In the genomic region with DNA sequence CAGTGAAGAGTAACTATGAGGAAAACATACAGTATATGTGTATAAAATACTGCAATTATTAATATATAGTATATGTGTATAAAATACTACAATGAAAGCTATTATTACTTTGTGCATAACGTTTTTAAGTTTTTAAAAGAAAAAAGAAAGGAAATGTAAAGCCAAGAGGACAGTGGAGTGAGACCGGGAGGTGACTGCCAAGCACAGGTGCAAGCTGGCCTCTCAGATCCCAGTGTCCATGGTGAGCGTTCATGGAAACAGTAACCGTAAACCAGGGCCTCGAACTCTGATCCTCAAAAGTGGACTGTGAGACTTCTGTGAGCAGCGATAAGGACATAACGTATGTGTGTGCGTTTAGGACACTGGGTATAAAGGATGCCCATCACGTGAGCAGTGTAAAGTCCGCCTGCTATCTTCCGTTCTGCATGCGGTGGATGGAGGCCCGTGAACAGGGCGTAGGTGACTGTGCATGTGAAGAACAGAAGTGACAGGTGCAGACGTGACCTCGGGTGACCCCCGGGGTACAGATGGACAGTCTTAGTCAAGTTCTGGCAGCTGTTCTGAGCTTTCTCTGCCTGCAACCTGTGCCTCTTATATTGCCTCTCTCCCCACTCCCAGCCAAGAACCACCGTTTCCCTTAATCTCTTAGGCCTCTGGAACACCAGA, we compare ENCODE assay signal across 30 mouse cellular contexts.
DNase-seq lines count a peak whose midpoint lies in the region; ATAC-seq and TF ChIP-seq lines count a peak whose summit lies in the region.
"Had no signal": no experiment of that assay in that cellular context is flagged by ENCODE, and none has a peak within 500 bp of the region (broad histone marks: within the 10 kb centered on the region; RNA-seq: fewer than 3 reads in every experiment).

No protein-coding gene starts in this region.

- no peaks in the 10 kb centered on the region for H3K36me3 ChIP-seq in stomach, embryonic 16.5 days (ENCODE audit: control insufficient read depth, insufficient read depth, low read length)
- H3K36me3 ChIP-seq in stomach, postnatal 0 days (ENCODE audit: control insufficient read depth, insufficient read depth, low read length): no peaks in the 10 kb centered on the region
- H3K36me3 ChIP-seq in limb, embryonic 15.5 days: no peaks in the 10 kb centered on the region
- peaks cover 10% of the 10 kb centered on the region for H3K36me3 ChIP-seq in small intestine, adult 2 months (ENCODE audit: control insufficient read depth, insufficient read depth, low read length)
- H3K36me3 ChIP-seq in heart, embryonic 12.5 days: no peaks in the 10 kb centered on the region
- H3K36me3 ChIP-seq: embryonic facial prominence, embryonic 13.5 days; heart, embryonic 15.5 days; liver, embryonic 13.5 days had no signal

- H3K4me2 ChIP-seq in stomach, embryonic 16.5 days (ENCODE audit: low read depth, low read length): no peak overlapping the region
- H3K4me2 ChIP-seq in stomach, postnatal 0 days (replicated peaks; ENCODE audit: low read depth): no peak overlapping the region
- H3K4me2 ChIP-seq in limb, embryonic 15.5 days: no peak overlapping the region
- H3K4me2 ChIP-seq in heart, embryonic 12.5 days: no peak overlapping the region
- H3K4me2 ChIP-seq: embryonic facial prominence, embryonic 13.5 days; heart, embryonic 15.5 days; liver, embryonic 13.5 days; lung, embryonic 14.5 days; midbrain, embryonic 11.5 days; neural tube, embryonic 13.5 days had no signal

- no peak for TF ChIP-seq EP300 in stomach, postnatal 0 days (optimal IDR thresholded peaks at IDR 0.05)

- 86% methylated on average over 18 of the region's 18 CpGs for WGBS in stomach, embryonic 16.5 days
- WGBS in stomach, postnatal 0 days: 89% methylated on average over 18 of the region's 18 CpGs
- 82% methylated on average over 18 of the region's 18 CpGs for WGBS in limb, embryonic 15.5 days
- WGBS in small intestine, adult 2 months: 34% methylated on average over 18 of the region's 18 CpGs
- 83% methylated on average over 18 of the region's 18 CpGs for WGBS in heart, embryonic 12.5 days

- DNase-seq in gastrocnemius, adult 18-20 months (ENCODE audit: low spot score): peak; percentile 9
- DNase-seq in gastrocnemius, postnatal 4 days (ENCODE audit: low spot score in 2 of 2): no peak
- no peak for DNase-seq in stomach, postnatal 0 days (ENCODE audit: low spot score)
- DNase-seq in adrenal gland, postnatal 10 days: no peak
- DNase-seq: adrenal gland, postnatal 36 days; cerebellum, adult 2 months; cerebellum, postnatal 36 days; embryo, embryonic 11 days; kidney, adult 9 months; kidney, postnatal 10 days; layer of hippocampus, postnatal 36 days; liver, embryonic 13.5 days; lung, embryonic 14.5 days; retina, postnatal 1 day; right cerebral cortex, postnatal 14 days; spleen, adult 18-20 months; thymus, adult 2 months had no signal

- no peak for TF ChIP-seq CTCF in stomach, postnatal 0 days (IDR thresholded peaks at IDR 0.05; ENCODE audit: low read depth)
- TF ChIP-seq CTCF in small intestine, adult 2 months (IDR thresholded peaks at IDR 0.05; ENCODE audit: extremely low read depth, insufficient read length, insufficient replicate concordance, low read depth, low read length): no peak

- H3K27me3 ChIP-seq in stomach, embryonic 16.5 days (ENCODE audit: control insufficient read depth, insufficient read depth, low read length): no peaks in the 10 kb centered on the region
- H3K27me3 ChIP-seq in stomach, postnatal 0 days (ENCODE audit: control insufficient read depth, insufficient read depth, low read length): no peaks in the 10 kb centered on the region
- no peaks in the 10 kb centered on the region for H3K27me3 ChIP-seq in limb, embryonic 15.5 days
- no peaks in the 10 kb centered on the region for H3K27me3 ChIP-seq in small intestine, adult 2 months (ENCODE audit: control insufficient read depth, insufficient read depth, low read length)
- no peaks in the 10 kb centered on the region for H3K27me3 ChIP-seq in heart, embryonic 12.5 days (replicated peaks)
- H3K27me3 ChIP-seq: embryonic facial prominence, embryonic 13.5 days; heart, embryonic 15.5 days; liver, embryonic 13.5 days; neural tube, embryonic 13.5 days had no signal

- no peak; the same call in 1 of the 2 replicates for TF ChIP-seq POLR2A in small intestine, adult 2 months (IDR thresholded peaks at IDR 0.05; ENCODE audit: low read depth, low read length)

- ATAC-seq in stomach, embryonic 16.5 days (ENCODE audit: insufficient read depth, low FRiP score): peak; percentile 41; the same call in 1 of the 2 replicates
- ATAC-seq in stomach, postnatal 0 days (ENCODE audit: low FRiP score, low TSS enrichment): no peak
- peak; percentile 64; the same call in 1 of the 2 replicates for ATAC-seq in limb, embryonic 15.5 days (ENCODE audit: insufficient number of reproducible peaks, low FRiP score, low TSS enrichment, low read depth)
- no peak for ATAC-seq in heart, embryonic 12.5 days (ENCODE audit: insufficient number of reproducible peaks, low FRiP score)
- ATAC-seq: CD4-positive, CD25-positive, alpha-beta regulatory T cell, adult 4 months; forebrain, embryonic 16.5 days; hindbrain, embryonic 16.5 days; midbrain, embryonic 16.5 days had no signal

- H3K9me3 ChIP-seq in stomach, embryonic 16.5 days (replicated peaks; ENCODE audit: control insufficient read depth, low read length): no peaks in the 10 kb centered on the region
- no peaks in the 10 kb centered on the region for H3K9me3 ChIP-seq in stomach, postnatal 0 days (ENCODE audit: control insufficient read depth, low read length)
- no peaks in the 10 kb centered on the region for H3K9me3 ChIP-seq in limb, embryonic 15.5 days
- H3K9me3 ChIP-seq in heart, embryonic 12.5 days (replicated peaks): no peaks in the 10 kb centered on the region
- H3K9me3 ChIP-seq: embryonic facial prominence, embryonic 13.5 days; heart, embryonic 15.5 days; liver, embryonic 13.5 days; neural tube, embryonic 13.5 days had no signal

- no peak overlapping the region for H3K27ac ChIP-seq in stomach, embryonic 16.5 days (ENCODE audit: low read length)
- H3K27ac ChIP-seq in stomach, postnatal 0 days (replicated peaks): no peak overlapping the region
- no peak overlapping the region for H3K27ac ChIP-seq in limb, embryonic 15.5 days
- peak overlapping the region; percentile 97 for H3K27ac ChIP-seq in small intestine, adult 2 months (ENCODE audit: insufficient read depth, low read depth, low read length)
- H3K27ac ChIP-seq in heart, embryonic 12.5 days (ENCODE audit: poor library complexity, severe bottlenecking): no peak overlapping the region
- H3K27ac ChIP-seq: embryonic facial prominence, embryonic 13.5 days; heart, embryonic 15.5 days; liver, embryonic 13.5 days; neural tube, embryonic 13.5 days had no signal

- H3K4me1 ChIP-seq in stomach, embryonic 16.5 days (ENCODE audit: control insufficient read depth, insufficient read depth, low read length): 0 out of 2 replicates have a peak, but pooled peaks cover 5% of the 10 kb centered on the region
- H3K4me1 ChIP-seq in stomach, postnatal 0 days (replicated peaks; ENCODE audit: control insufficient read depth, insufficient read depth): no peaks in the 10 kb centered on the region
- H3K4me1 ChIP-seq in limb, embryonic 15.5 days: peaks cover 6% of the 10 kb centered on the region
- peaks cover 20% of the 10 kb centered on the region for H3K4me1 ChIP-seq in small intestine, adult 2 months (ENCODE audit: control insufficient read depth, insufficient read depth, insufficient read length, low read length)
- H3K4me1 ChIP-seq in heart, embryonic 12.5 days (replicated peaks): peaks cover 7% of the 10 kb centered on the region
- H3K4me1 ChIP-seq: liver, embryonic 13.5 days had no signal

- no peak overlapping the region for H3K4me3 ChIP-seq in stomach, embryonic 16.5 days (replicated peaks; ENCODE audit: low read length)
- H3K4me3 ChIP-seq in stomach, postnatal 0 days (ENCODE audit: low read depth, low read length): no peak overlapping the region
- H3K4me3 ChIP-seq in limb, embryonic 15.5 days: no peak overlapping the region
- H3K4me3 ChIP-seq in small intestine, adult 2 months (ENCODE audit: low read depth, low read length): no peak overlapping the region
- H3K4me3 ChIP-seq in heart, embryonic 12.5 days: no peak overlapping the region
- H3K4me3 ChIP-seq: embryonic facial prominence, embryonic 13.5 days; erythroblast, embryonic 14.5 days; heart, embryonic 15.5 days; liver, embryonic 13.5 days; neural tube, embryonic 13.5 days had no signal

- no peak overlapping the region for H3K9ac ChIP-seq in stomach, embryonic 16.5 days (ENCODE audit: low read length)
- H3K9ac ChIP-seq in stomach, postnatal 0 days (ENCODE audit: low read length): no peak overlapping the region
- H3K9ac ChIP-seq in limb, embryonic 15.5 days: no peak overlapping the region
- H3K9ac ChIP-seq in heart, embryonic 12.5 days: no peak overlapping the region
- H3K9ac ChIP-seq: embryonic facial prominence, embryonic 13.5 days; heart, embryonic 15.5 days; liver, embryonic 13.5 days; lung, embryonic 14.5 days; neural tube, embryonic 13.5 days had no signal

Comparison
In these comparisons a context has a peak if more than half of its experiments do, and no peak if none do; other contexts are left out.
1. ATAC-seq: peak in stomach, embryonic 16.5 days (single experiment) and limb, embryonic 15.5 days (single experiment); none in stomach, postnatal 0 days (single experiment) and heart, embryonic 12.5 days (single experiment).